Mouse (Mus musculus): ENCODE results near the gene Rps24.

DNA sequence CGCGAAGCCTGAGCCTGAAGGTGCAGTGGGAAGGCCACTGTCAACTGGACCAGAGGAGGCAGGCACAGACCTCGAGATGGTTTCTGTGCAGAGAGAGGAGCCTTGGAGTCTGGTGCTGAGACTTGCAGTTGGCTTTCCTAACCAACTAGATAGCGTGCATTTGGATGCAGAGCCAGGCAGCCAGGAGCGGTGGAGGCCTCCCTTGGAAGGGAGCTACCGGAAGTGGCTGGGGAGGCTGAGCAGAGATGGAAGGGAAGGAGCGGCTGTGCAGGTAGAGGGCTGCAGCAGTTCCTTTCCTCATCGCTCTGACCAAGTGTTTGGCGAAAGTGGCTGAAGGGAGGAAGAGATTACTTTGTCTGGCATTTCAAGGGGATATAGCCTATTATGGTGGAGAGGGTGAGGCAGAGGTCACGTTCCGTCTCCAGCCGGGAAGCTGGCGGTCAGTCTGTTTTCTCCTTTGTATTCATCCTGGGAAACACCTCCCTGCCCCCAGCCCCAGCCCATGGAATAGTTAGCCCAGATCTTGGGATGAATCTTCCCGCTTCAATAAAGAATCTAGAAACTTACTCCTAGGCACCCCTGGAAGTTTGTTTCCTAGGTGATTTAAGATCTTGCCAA, 20.6 kb downstream of the Rps24 start:
- TF ChIP-seq CTCF (IDR thresholded peaks at IDR 0.05; ENCODE audit: low read depth, low read length) (no peak), POLR2A (IDR thresholded peaks at IDR 0.05; ENCODE audit: borderline replicate concordance, low read depth, low read length) (no peak)

All from bone marrow macrophage, adult 2 months (primary cell).